In the genomic region with DNA sequence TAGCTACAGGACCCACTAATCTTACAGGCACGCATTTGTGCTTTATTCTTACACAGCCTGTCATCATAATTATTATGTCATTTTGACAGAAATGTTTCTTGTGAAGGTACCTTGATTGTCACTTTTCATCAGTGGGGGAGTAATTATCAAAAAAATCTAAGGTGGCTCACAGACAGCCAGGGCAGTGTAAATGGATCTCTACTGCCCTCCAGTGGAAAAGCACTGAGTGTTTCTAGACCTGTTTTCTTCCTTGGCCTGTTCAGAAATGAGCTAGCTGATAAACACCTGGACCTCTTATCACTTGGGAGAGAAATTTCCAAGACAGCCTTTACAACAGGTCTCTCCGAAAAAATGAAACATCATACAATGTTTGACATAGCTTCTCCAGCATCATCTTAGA, we compare ENCODE assay signal across 8 mouse cellular contexts. TPM values are rescaled to one million over a fixed set of nuclear protein-coding genes. Genes with fewer than 3 reads are reported as not detected.
A peak's percentile ranks its signal among the peaks of the same experiment; 100 is the strongest.
DNase-seq lines count a peak whose midpoint lies in the region; ATAC-seq and TF ChIP-seq lines count a peak whose summit lies in the region.

No protein-coding gene starts in this region.

- no peaks in the 10 kb centered on the region for H3K27me3 ChIP-seq in heart, postnatal 0 days (ENCODE audit: control insufficient read depth, insufficient read depth, low read length)
- H3K27me3 ChIP-seq in heart, embryonic 12.5 days (replicated peaks) = no peaks in the 10 kb centered on the region

- H3K4me3 ChIP-seq in heart, postnatal 0 days (ENCODE audit: low read depth, low read length) = no peak overlapping the region
- H3K4me3 ChIP-seq in heart, embryonic 12.5 days = no peak overlapping the region

- H3K27ac ChIP-seq in heart, postnatal 0 days (ENCODE audit: low read depth) = no peak overlapping the region
- H3K27ac ChIP-seq in heart, embryonic 12.5 days (ENCODE audit: poor library complexity, severe bottlenecking) = no peak overlapping the region

- ATAC-seq in heart, postnatal 0 days (ENCODE audit: insufficient read depth, low read depth) = no peak
- ATAC-seq in heart, embryonic 12.5 days (ENCODE audit: insufficient number of reproducible peaks, low FRiP score) = no peak
- no peak for ATAC-seq in frontal cortex, adult (ENCODE audit: low TSS enrichment)

- peak; percentile 57 for TF ChIP-seq CTCF in heart, postnatal 0 days (IDR thresholded peaks at IDR 0.05; ENCODE audit: low read depth)

- no peaks in the 10 kb centered on the region for H3K36me3 ChIP-seq in heart, postnatal 0 days (replicated peaks; ENCODE audit: control insufficient read depth, insufficient read depth, low read length)
- no peaks in the 10 kb centered on the region for H3K36me3 ChIP-seq in heart, embryonic 12.5 days

- H3K4me1 ChIP-seq in heart, postnatal 0 days (ENCODE audit: control insufficient read depth, insufficient read depth) = peaks cover 8% of the 10 kb centered on the region; the same call in 1 of the 2 replicates
- peaks cover 5% of the 10 kb centered on the region for H3K4me1 ChIP-seq in heart, embryonic 12.5 days (replicated peaks)

- TF ChIP-seq EP300 in heart, postnatal 0 days (IDR thresholded peaks at IDR 0.05; ENCODE audit: low read depth) = no peak

- H3K9me3 ChIP-seq in heart, postnatal 0 days (replicated peaks; ENCODE audit: control insufficient read depth, low read length) = no peaks in the 10 kb centered on the region
- H3K9me3 ChIP-seq in heart, embryonic 12.5 days (replicated peaks) = no peaks in the 10 kb centered on the region

- no peak overlapping the region for H3K4me2 ChIP-seq in heart, postnatal 0 days (ENCODE audit: low read depth, low read length)
- no peak overlapping the region for H3K4me2 ChIP-seq in heart, embryonic 12.5 days

- 43% methylated on average over 2 of the region's 2 CpGs for WGBS in heart, postnatal 0 days
- 49% methylated on average over 2 of the region's 2 CpGs for WGBS in heart, embryonic 12.5 days

- no peak overlapping the region for H3K9ac ChIP-seq in heart, postnatal 0 days (replicated peaks; ENCODE audit: low read depth, low read length)
- H3K9ac ChIP-seq in heart, embryonic 12.5 days = no peak overlapping the region

- no peak for DNase-seq in heart, postnatal 0 days (ENCODE audit: low spot score)
- peak; percentile 35 for DNase-seq in right cerebral cortex, adult 18-20 months
- DNase-seq in right cerebral cortex, postnatal 14 days = no peak
- peak; percentile 66 for DNase-seq in embryo, embryonic 10.5 days (ENCODE audit: low spot score)
- peak; percentile 46 for DNase-seq in lung, postnatal 36 days
- DNase-seq in cerebellum, adult 9-10 months = no peak

RNA-seq across cellular contexts. Expression of a gene that starts 4.0 kb away (rescaled TPM):
- total RNA-seq in heart, postnatal 0 days (2014; rRNA removed; ENCODE audit: low replicate concordance) = 19.0 and 25.3 TPM in 2 replicates
- 19.4 and 19.9 TPM in 2 replicates for polyA plus RNA-seq in heart, postnatal 0 days (2015; fragmentation: Nextera tagmentation; extraction: Ambion mirVana)
- 46.0 and 46.5 TPM in 2 replicates for polyA plus RNA-seq in heart, embryonic 12.5 days (2016; fragmentation: Nextera tagmentation; extraction: Ambion mirVana)

RNA-seq across cellular contexts. Expression of a gene that starts 46.7 kb away (rescaled TPM):
- 10.0 and 63.5 TPM in 2 replicates for total RNA-seq in heart, postnatal 0 days (2014; rRNA removed; ENCODE audit: low replicate concordance)
- 14.1 and 16.8 TPM in 2 replicates for polyA plus RNA-seq in heart, postnatal 0 days (2015; fragmentation: Nextera tagmentation; extraction: Ambion mirVana)
- polyA plus RNA-seq in heart, embryonic 12.5 days (2016; fragmentation: Nextera tagmentation; extraction: Ambion mirVana) = 21.7 and 21.8 TPM in 2 replicates

RNA-seq across cellular contexts. Expression of a gene that starts 46.7 kb away (rescaled TPM):
- total RNA-seq in heart, postnatal 0 days (2014; rRNA removed; ENCODE audit: low replicate concordance) = 0.27 TPM in 1 of 2 replicates, not detected in the other
- polyA plus RNA-seq in heart, postnatal 0 days (2015; fragmentation: Nextera tagmentation; extraction: Ambion mirVana) = 0.05 and 0.07 TPM in 2 replicates
- polyA plus RNA-seq in heart, embryonic 12.5 days (2016; fragmentation: Nextera tagmentation; extraction: Ambion mirVana) = 0.23 and 0.53 TPM in 2 replicates

Comparison
In these comparisons a context has a peak if more than half of its experiments do, and no peak if none do; other contexts are left out.
1. DNase-seq: peak in right cerebral cortex, adult 18-20 months (single experiment), embryo, embryonic 10.5 days (single experiment) and lung, postnatal 36 days (single experiment); none in heart, postnatal 0 days (single experiment), right cerebral cortex, postnatal 14 days (single experiment) and cerebellum, adult 9-10 months (single experiment).